Mouse (Mus musculus): ENCODE data around the gene Rbfox1.

- no peak for TF ChIP-seq CTCF (IDR thresholded peaks at IDR 0.05)
- no peak for TF ChIP-seq POLR2A (IDR thresholded peaks at IDR 0.05; ENCODE audit: insufficient read depth, low read depth, low read length)
- TF ChIP-seq EP300 (IDR thresholded peaks at IDR 0.05; ENCODE audit: insufficient read depth, low read depth, low read length), result no peak
Observed at GRCm38 (mm10) chr16:6719027-6719426, 833.9 kb downstream of the Rbfox1 start.
